Mouse (Mus musculus) embryo, embryonic 10.5 days (tissue): Measurements from ENCODE around the gene Focad.

Experiments
- DNase-seq: peaks from one replicate; pipeline ENCODE4 v3.0.0-alpha.2; 2015; ENCODE audit warnings: low spot score

The Focad gene

GRCm38 (mm10) chr4:88156961-88157360 lies 62.5 kb downstream of the Focad start:
- no peak for DNase-seq

- no peak for DNase-seq
Measured at GRCm38 (mm10) chr4:88157644-88158043, 63.2 kb downstream of the Focad start.

GRCm38 (mm10) chr4:88159256-88159655 lies 64.8 kb downstream of the Focad start:
- DNase-seq = no peak

GRCm38 (mm10) chr4:88159700-88160099 lies 65.3 kb downstream of the Focad start:
- no peak for DNase-seq

- DNase-seq = no peak
Measured at GRCm38 (mm10) chr4:88163511-88164247, 69.2 kb downstream of the Focad start.

- DNase-seq = no peak
Measured at GRCm38 (mm10) chr4:88167008-88167862, 72.8 kb downstream of the Focad start.

GRCm38 (mm10) chr4:88175058-88175974 lies 80.9 kb downstream of the Focad start:
- DNase-seq = no peak

- no peak for DNase-seq
Measured at GRCm38 (mm10) chr4:88179296-88179695, 84.9 kb downstream of the Focad start.

GRCm38 (mm10) chr4:88184293-88184692 lies 89.9 kb downstream of the Focad start:
- DNase-seq = no peak

- no peak for DNase-seq
Measured at GRCm38 (mm10) chr4:88185872-88186426, 91.5 kb downstream of the Focad start.

- DNase-seq = no peak
Measured at GRCm38 (mm10) chr4:88187649-88188048, 93.2 kb downstream of the Focad start.

- DNase-seq = no peak
Measured at GRCm38 (mm10) chr4:88189495-88189894, 95.1 kb downstream of the Focad start.

- DNase-seq = no peak
Measured at GRCm38 (mm10) chr4:88194256-88194655, 99.8 kb downstream of the Focad start.

GRCm38 (mm10) chr4:88195898-88196495 lies 101.6 kb downstream of the Focad start:
- no peak for DNase-seq

GRCm38 (mm10) chr4:88196500-88196912 lies 102.1 kb downstream of the Focad start:
- DNase-seq = no peak

GRCm38 (mm10) chr4:88197244-88197643 lies 102.8 kb downstream of the Focad start:
- DNase-seq = no peak

- no peak for DNase-seq
Measured at GRCm38 (mm10) chr4:88199186-88199585, 104.8 kb downstream of the Focad start.

GRCm38 (mm10) chr4:88201047-88201446 lies 106.6 kb downstream of the Focad start:
- no peak for DNase-seq

GRCm38 (mm10) chr4:88208676-88209075 lies 114.2 kb downstream of the Focad start:
- no peak for DNase-seq

GRCm38 (mm10) chr4:88209351-88209814 lies 115.0 kb downstream of the Focad start:
- no peak for DNase-seq

GRCm38 (mm10) chr4:88210602-88211001 lies 116.2 kb downstream of the Focad start:
- DNase-seq = no peak
